Mouse (Mus musculus) gastrocnemius, adult 18-20 months (tissue): ENCODE data around the gene En2. TPM values are rescaled to one million over a fixed set of nuclear protein-coding genes. Genes with fewer than 3 reads are reported as not detected.

ENCODE experiments used
- DNase-seq: peaks from one replicate; pipeline ENCODE4 v3.0.0; 2021; ENCODE audit warnings: low spot score
- total RNA-seq, 2 experiments: library from RNA; stranded (reverse); gene quantifications; 2 replicates each; pipeline ENCODE4 v1.2.3; 2021

Gene En2
- total RNA-seq, 2 experiments from 2014 or later, result 0.21 to 0.23 TPM

GRCm38 (mm10) chr5:28178322-28178721, 12.8 kb downstream of the En2 start:
- no peak for DNase-seq

- no peak for DNase-seq
These were observed 13.8 kb downstream of the En2 start for GRCm38 (mm10) chr5:28179237-28179790.

GRCm38 (mm10) chr5:28191201-28192098, 26.0 kb downstream of the En2 start:
- DNase-seq, result no peak

GRCm38 (mm10) chr5:28192099-28192454, 26.6 kb downstream of the En2 start:
- DNase-seq, result no peak

GRCm38 (mm10) chr5:28195473-28195872, 30.0 kb downstream of the En2 start:
- DNase-seq, result no peak

- no peak for DNase-seq
These were observed 33.8 kb downstream of the En2 start for GRCm38 (mm10) chr5:28199089-28199873.

GRCm38 (mm10) chr5:28203086-28203485, 37.6 kb downstream of the En2 start:
- DNase-seq, result no peak

- no peak for DNase-seq
These were observed 39.2 kb downstream of the En2 start for GRCm38 (mm10) chr5:28204678-28205077.

- no peak for DNase-seq
These were observed 41.0 kb downstream of the En2 start for GRCm38 (mm10) chr5:28206448-28206847.

- no peak for DNase-seq
These were observed 41.5 kb downstream of the En2 start for GRCm38 (mm10) chr5:28207043-28207442.

GRCm38 (mm10) chr5:28208726-28209520, 43.4 kb downstream of the En2 start:
- no peak for DNase-seq

- no peak for DNase-seq
These were observed 44.3 kb downstream of the En2 start for GRCm38 (mm10) chr5:28209549-28210431.

GRCm38 (mm10) chr5:28210591-28211550, 45.4 kb downstream of the En2 start:
- DNase-seq, result no peak

- no peak for DNase-seq
These were observed 46.3 kb downstream of the En2 start for GRCm38 (mm10) chr5:28211651-28212310.

GRCm38 (mm10) chr5:28213441-28213840, 47.9 kb downstream of the En2 start:
- no peak for DNase-seq

GRCm38 (mm10) chr5:28219596-28219995, 54.1 kb downstream of the En2 start:
- DNase-seq, result no peak
